Mouse (Mus musculus) ES-E14 (cell line): ENCODE data around the gene Pla2g7. TPM values are rescaled to one million over a fixed set of nuclear protein-coding genes. Genes with fewer than 3 reads are reported as not detected.

ENCODE experiments used
- DNase-seq: peaks from one replicate; pipeline ENCODE4 v3.0.0-alpha.2; 2013; ENCODE audit warnings: low read depth, low spot score
- H3K27ac ChIP-seq: 2 replicates; pipeline ENCODE4 v1.5.1; 2012; ENCODE audit warnings: low read depth, mild to moderate bottlenecking, low read length, moderate library complexity, mixed read lengths; ENCODE audit not compliant: poor library complexity, insufficient read depth, severe bottlenecking
- H3K36me3 ChIP-seq: 2 replicates; pipeline ENCODE4 v1.6.1; 2012; ENCODE audit warnings: mild to moderate bottlenecking, low read length, moderate library complexity, mixed read lengths; ENCODE audit not compliant: control insufficient read depth, poor library complexity, insufficient read depth, severe bottlenecking
- H3K4me1 ChIP-seq, 2 experiments: fragments of 150-350 bp in 1 of 2; sonication (generic) in 1 of 2; 2 replicates each; pipeline ENCODE4 v1.6.1; 2012; ENCODE audit warnings: low read length in 2 of 2, mild to moderate bottlenecking in 1 of 2, mixed read lengths in 1 of 2; ENCODE audit not compliant: control insufficient read depth in 2 of 2, insufficient read depth in 2 of 2, poor library complexity in 1 of 2
- H3K4me3 ChIP-seq, 2 experiments: fragments of 150-350 bp in 1 of 2; sonication (generic) in 1 of 2; 2 replicates each; pipeline ENCODE4 v1.5.1; 2012; ENCODE audit warnings: low read length in 2 of 2, low read depth in 1 of 2, mild to moderate bottlenecking in 1 of 2, mixed read lengths in 1 of 2; ENCODE audit not compliant: insufficient read depth in 1 of 2, poor library complexity in 1 of 2, severe bottlenecking in 1 of 2
- H3K9ac ChIP-seq: 2 replicates; pipeline ENCODE4 v1.6.1; 2012; ENCODE audit warnings: low read depth, mild to moderate bottlenecking, low read length, mixed read lengths; ENCODE audit not compliant: poor library complexity, insufficient read depth, severe bottlenecking
- H3K9me3 ChIP-seq: fragments of 150-350 bp; sonication (generic); 2 replicates; pipeline ENCODE4 v1.6.1; 2012; ENCODE audit warnings: low read depth, mild to moderate bottlenecking, low read length; ENCODE audit not compliant: control insufficient read depth, insufficient read depth
- CHD2 ChIP-seq: IDR thresholded peaks from 2 replicates; pipeline ENCODE4 v1.6.1; 2014; ENCODE audit warnings: mild to moderate bottlenecking, low read depth, low read length, inconsistent platforms
- HCFC1 ChIP-seq: IDR thresholded peaks from 2 replicates; pipeline ENCODE4 v1.6.1; 2012; ENCODE audit warnings: low read length, inconsistent platforms, borderline replicate concordance; ENCODE audit not compliant: insufficient read depth
- MAFK ChIP-seq: IDR thresholded peaks from 2 replicates; pipeline ENCODE4 v1.6.1; 2014; ENCODE audit warnings: mild to moderate bottlenecking, low read depth, low read length, inconsistent platforms; ENCODE audit not compliant: insufficient read depth
- ZC3H11A ChIP-seq: IDR thresholded peaks from 2 replicates; pipeline ENCODE4 v1.6.1; 2012; ENCODE audit warnings: low read depth, mild to moderate bottlenecking, inconsistent platforms, low read length, borderline replicate concordance
- ZNF384 ChIP-seq: IDR thresholded peaks from 2 replicates; pipeline ENCODE4 v1.6.1; 2012; ENCODE audit warnings: low read depth, low read length, inconsistent platforms
- in situ Hi-C, 2 experiments: fragments of 600-800 bp; cut with MboI; formaldehyde crosslinking; loops; one replicate each; pipeline ENCODE4 v1.15.1; 2025; ENCODE audit warnings: low sequenced_read_pairs in 2 of 2, inconsistent platforms in 1 of 2; ENCODE audit not compliant: unreplicated experiment in 2 of 2
- total RNA-seq: library from RNA; depleted of rRNA; stranded (reverse); fragments of 300-350 nt; gene quantifications from 2 replicates; pipeline ENCODE4 v1.2.3, GENCODE M21; 2012

Pla2g7 gene
- total RNA-seq, 1 experiment = 5.7 TPM

DNA sequence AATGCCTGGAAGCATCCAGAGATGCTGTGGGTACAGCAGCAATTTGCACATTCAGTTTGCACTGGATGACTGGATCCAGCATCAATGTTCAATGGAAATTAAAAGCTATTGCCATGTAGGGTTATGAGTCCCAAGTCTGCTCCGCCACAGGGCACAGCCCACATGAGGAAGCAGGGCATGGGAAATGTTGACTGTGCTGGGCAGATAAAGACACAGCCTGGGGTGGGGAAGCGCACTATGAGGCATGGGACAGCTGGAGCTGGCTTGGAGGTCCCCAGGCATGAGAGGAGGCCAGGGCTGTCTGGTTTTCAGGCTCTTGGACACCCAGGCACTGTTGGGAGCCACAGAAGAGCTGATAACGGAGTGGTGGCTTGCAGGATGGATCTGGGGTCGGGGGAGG, 23.9 kb upstream of the Pla2g7 start:
- Histone ChIP-seq H3K36me3 (no peaks in the 10 kb centered on the region), H3K4me3 (no peak overlapping the region), H3K27ac (no peak overlapping the region), H3K9me3 (no peaks in the 10 kb centered on the region), H3K4me1 (no peaks in the 10 kb centered on the region), H3K9ac (no peak overlapping the region)
- in situ Hi-C loops = no loop called here
- TF ChIP-seq MAFK (no peak), HCFC1 (no peak), ZC3H11A (no peak), ZNF384 (no peak), CHD2 (no peak)
- no peak for DNase-seq

DNA sequence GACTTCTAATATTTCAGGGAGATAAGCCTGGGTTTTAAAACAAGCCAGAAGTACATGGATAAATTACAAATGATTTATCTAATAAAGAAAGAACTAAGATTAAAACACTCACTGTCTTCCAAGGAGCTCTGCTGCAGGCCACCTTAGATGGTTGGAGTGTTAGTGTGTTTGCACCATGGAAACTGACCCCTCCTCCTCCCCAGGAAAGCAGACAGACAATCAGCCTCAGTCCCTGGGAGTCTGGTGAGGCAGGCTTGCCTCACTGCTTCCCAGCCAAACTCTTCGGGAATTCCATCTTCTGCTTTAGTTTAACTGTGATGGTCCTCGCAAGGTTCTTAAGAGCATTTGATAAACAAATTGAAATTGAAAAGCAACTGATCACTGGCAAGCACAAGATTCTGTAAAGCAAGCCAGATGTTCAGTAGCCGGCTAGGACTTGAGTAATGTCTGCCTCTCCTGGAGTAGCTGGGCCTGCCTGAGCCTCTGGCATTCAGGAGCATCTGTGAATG, 16.7 kb upstream of the Pla2g7 start:
- in situ Hi-C loops = no loop called here
- no peaks in the 10 kb centered on the region for H3K4me1 ChIP-seq
- H3K27ac ChIP-seq = no peak overlapping the region
- H3K9ac ChIP-seq = no peak overlapping the region
- no peak for DNase-seq
- no peaks in the 10 kb centered on the region for H3K9me3 ChIP-seq
- no peaks in the 10 kb centered on the region for H3K36me3 ChIP-seq
- H3K4me3 ChIP-seq = no peak overlapping the region
- TF ChIP-seq ZC3H11A (no peak), ZNF384 (no peak)

DNA sequence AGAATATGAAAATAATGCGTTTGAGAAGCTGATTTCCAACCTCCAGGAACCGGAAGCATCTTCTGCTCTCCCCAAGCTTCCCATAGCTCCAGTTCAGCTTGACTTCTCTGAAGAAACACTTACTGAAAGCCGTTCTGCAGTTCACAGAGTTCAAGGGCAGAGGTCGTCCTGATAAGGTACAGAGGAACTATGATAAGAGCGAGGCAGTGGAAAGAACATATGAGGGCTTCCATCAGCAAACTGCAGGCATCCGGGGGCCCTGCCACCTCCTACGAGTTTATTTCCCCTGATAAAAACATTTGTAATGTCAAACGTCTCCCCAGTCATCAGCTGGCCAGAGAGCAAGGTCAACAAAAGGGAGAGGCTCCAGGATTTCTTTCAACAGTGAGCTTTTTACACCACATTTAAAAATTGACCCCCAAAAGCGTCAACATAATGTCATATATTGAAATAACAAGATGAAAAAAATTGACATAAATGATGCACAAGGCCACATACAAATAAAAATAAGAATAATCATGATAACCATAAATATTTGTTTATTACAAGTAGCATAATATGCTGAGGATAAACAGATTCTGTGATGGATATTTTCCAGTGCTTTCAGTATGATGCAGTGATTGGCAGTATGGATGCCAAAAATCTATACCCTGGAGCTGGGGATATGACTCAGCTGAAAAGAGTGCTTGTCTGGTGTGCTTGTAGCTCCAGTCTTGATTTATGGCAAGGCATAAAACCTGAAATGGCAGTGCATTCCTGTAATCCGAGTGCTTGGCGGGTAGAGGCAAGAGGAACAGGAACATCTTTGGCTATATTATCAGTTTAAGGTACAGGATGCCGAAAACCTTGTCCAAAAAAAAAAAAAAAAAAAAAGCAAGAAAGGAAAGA, 13.1 kb upstream of the Pla2g7 start:
- TF ChIP-seq MAFK (no peak), CHD2 (no peak)
- in situ Hi-C loops = no loop called here
- no peak overlapping the region for H3K4me3 ChIP-seq

DNA sequence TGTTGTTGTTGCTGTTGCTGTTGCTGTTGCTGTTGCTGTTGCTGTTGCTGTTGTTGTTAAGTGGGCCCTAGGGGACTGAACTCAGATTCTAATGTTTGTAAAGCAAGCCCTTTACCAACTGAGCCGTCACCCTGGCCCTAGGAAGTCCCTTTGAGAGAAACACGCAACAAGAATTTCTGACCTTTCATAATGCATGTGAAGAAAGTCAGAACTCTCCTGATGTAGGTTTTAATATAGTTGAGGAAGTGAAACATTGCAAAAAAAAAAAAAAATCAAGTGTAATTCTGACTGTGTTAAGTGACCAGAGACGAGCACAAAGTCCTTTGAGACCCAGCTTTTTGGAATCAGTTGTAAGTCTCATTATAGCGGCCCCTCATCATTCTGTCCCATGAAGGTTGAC, 10.8 kb upstream of the Pla2g7 start:
- TF ChIP-seq HCFC1 (no peak), ZC3H11A (no peak), MAFK (no peak), ZNF384 (no peak), CHD2 (no peak)
- H3K9ac ChIP-seq = no peak overlapping the region

More for the DNA sequence above, 13.1 kb upstream of the Pla2g7 start:
- no peak for DNase-seq
- no peaks in the 10 kb centered on the region for H3K36me3 ChIP-seq
- peaks cover 3 to 6% of the 10 kb centered on the region in 2 experiments; a peak in 2 of 4 replicates for H3K4me1 ChIP-seq
- no peak overlapping the region for H3K27ac ChIP-seq
- no peaks in the 10 kb centered on the region for H3K9me3 ChIP-seq
- no peak overlapping the region for H3K9ac ChIP-seq

More for the DNA sequence above, 10.8 kb upstream of the Pla2g7 start:
- Histone ChIP-seq H3K27ac (no peak overlapping the region), H3K4me1 (peaks cover 3 to 6% of the 10 kb centered on the region in 2 experiments; a peak in 2 of 4 replicates), H3K4me3 (no peak overlapping the region), H3K36me3 (no peaks in the 10 kb centered on the region), H3K9me3 (no peaks in the 10 kb centered on the region)
- no peak for DNase-seq
- in situ Hi-C loops = no loop called here
